Mouse (Mus musculus) CH12.LX (cell line): ENCODE measurements at regions not wholly inside any gene's neighbourhood (a gene's known extent, or its start where the extent isn't known, plus 50 kb on each side); places are given as distances from the start of the nearest gene placed in this dataset.
"Not testable (repeated sequence)": the region's sequence is repeated elsewhere in the genome, so short reads cannot be mapped to it uniquely, and the experiment has no call there.

Experiments
- DNase-seq: peaks from one replicate; pipeline ENCODE4 v3.0.0-alpha.2; 2013; ENCODE audit errors: extremely low read depth
- H3K27ac ChIP-seq: 2 replicates; pipeline ENCODE4 v1.5.1; 2012; ENCODE audit warnings: low read depth, mild to moderate bottlenecking, control low read depth, moderate library complexity; ENCODE audit not compliant: insufficient read depth
- H3K27me3 ChIP-seq: replicated peaks from 2 replicates; pipeline ENCODE3; 2012; ENCODE audit warnings: inconsistent platforms
- H3K36me3 ChIP-seq, 2 experiments: replicated peaks in 1 of 2; 2 replicates each; pipeline versions ENCODE3 to v1.6.1; 2012; ENCODE audit warnings: inconsistent platforms in 1 of 2, low read length in 1 of 2, mild to moderate bottlenecking in 1 of 2, mixed read lengths in 1 of 2, moderate library complexity in 1 of 2; ENCODE audit not compliant: control insufficient read depth in 1 of 2, insufficient read depth in 1 of 2
- H3K4me1 ChIP-seq, 2 experiments: 2 replicates each; pipeline ENCODE4 v1.6.1; 2012; ENCODE audit warnings: inconsistent platforms in 1 of 2, moderate library complexity in 1 of 2; ENCODE audit not compliant: insufficient read depth in 2 of 2, control insufficient read depth in 1 of 2
- H3K4me2 ChIP-seq: 2 replicates; pipeline ENCODE4 v1.6.1; 2012; ENCODE audit warnings: low read depth, mild to moderate bottlenecking, control low read depth; ENCODE audit not compliant: poor library complexity, insufficient read depth, severe bottlenecking
- H3K4me3 ChIP-seq, 3 experiments: fragments of 150-350 bp in 1 of 3; sonication (generic) in 1 of 3; replicated peaks in 1 of 3; 2 replicates each; pipeline versions ENCODE3 to v1.5.1; 2011 to 2012; ENCODE audit warnings: low read depth in 2 of 3, low read length in 2 of 3, mild to moderate bottlenecking in 2 of 3, moderate library complexity in 2 of 3, control low read depth in 1 of 3, improper control_type of control experiment in 1 of 3, inconsistent platforms in 1 of 3, mixed read lengths in 1 of 3; ENCODE audit not compliant: poor library complexity in 1 of 3
- H3K79me2 ChIP-seq: replicated peaks from 2 replicates; pipeline ENCODE4 v1.6.1; 2012; ENCODE audit warnings: mild to moderate bottlenecking, moderate library complexity; ENCODE audit not compliant: control insufficient read depth, poor library complexity, insufficient read depth, severe bottlenecking; ENCODE audit errors: extremely low read depth
- H3K9ac ChIP-seq: 2 replicates; pipeline ENCODE4 v1.6.1; 2012; ENCODE audit warnings: low read depth, mild to moderate bottlenecking, control low read depth, moderate library complexity; ENCODE audit not compliant: insufficient read depth
- H3K9me3 ChIP-seq: replicated peaks from 2 replicates; pipeline ENCODE3; 2012; ENCODE audit warnings: low read length, inconsistent platforms, mixed read lengths
- BHLHE40 ChIP-seq: IDR thresholded peaks from 2 replicates; pipeline ENCODE4 v1.6.1; 2011; ENCODE audit warnings: mild to moderate bottlenecking, low read depth, low read length, improper control_type of control experiment
- CHD1 ChIP-seq: IDR thresholded peaks from 2 replicates; pipeline ENCODE4 v1.6.1; 2012; ENCODE audit warnings: low read depth, low read length, improper control_type of control experiment, inconsistent platforms
- MAFK ChIP-seq: IDR thresholded peaks from 2 replicates; pipeline ENCODE4 v1.6.1; 2011; ENCODE audit warnings: low read length, improper control_type of control experiment; ENCODE audit not compliant: insufficient replicate concordance
- MAX ChIP-seq: IDR thresholded peaks from 2 replicates; pipeline ENCODE4 v1.6.1; 2011; ENCODE audit warnings: low read length, improper control_type of control experiment
- MAZ ChIP-seq: IDR thresholded peaks from 2 replicates; pipeline ENCODE4 v1.6.1; 2012; ENCODE audit warnings: low read depth, mild to moderate bottlenecking, inconsistent platforms, low read length, improper control_type of control experiment, moderate library complexity
- MXI1 ChIP-seq: IDR thresholded peaks from 2 replicates; pipeline ENCODE4 v1.6.1; 2011; ENCODE audit warnings: mild to moderate bottlenecking, low read depth, low read length, improper control_type of control experiment
- MYC ChIP-seq: IDR thresholded peaks from 2 replicates; pipeline ENCODE4 v1.6.1; 2011; ENCODE audit warnings: low read depth, mild to moderate bottlenecking, improper control_type of control experiment, low read length
- NRF1 ChIP-seq: IDR thresholded peaks from 2 replicates; pipeline ENCODE4 v1.6.1; 2014; ENCODE audit warnings: low read depth, mild to moderate bottlenecking, inconsistent platforms, low read length, improper control_type of control experiment, moderate library complexity
- POLR2A ChIP-seq: IDR thresholded peaks from 2 replicates; pipeline ENCODE4 v1.6.1; 2011; ENCODE audit warnings: low read depth, mild to moderate bottlenecking, improper control_type of control experiment, low read length
- RCOR1 ChIP-seq: conservative IDR thresholded peaks from 2 replicates; pipeline ENCODE4 v1.6.1; 2012; ENCODE audit warnings: low read depth, mild to moderate bottlenecking, inconsistent platforms, low read length, improper control_type of control experiment
- ZKSCAN1 ChIP-seq: IDR thresholded peaks from 2 replicates; pipeline ENCODE4 v1.6.1; 2012; ENCODE audit warnings: low read depth, inconsistent platforms, low read length, improper control_type of control experiment, borderline replicate concordance
- dilution Hi-C: fragments of 300-500 bp; cut with MboI; formaldehyde crosslinking; loops from 2 replicates; pipeline ENCODE4 v1.14.3; 2020; ENCODE audit warnings: low sequenced_read_pairs; ENCODE audit not compliant: extremely low pct_unique_long_range_greater_than_20kb, extremely low pct_ligation_motif_present
- in situ Hi-C: fragments of 300-500 bp; cut with MboI; formaldehyde crosslinking; loops from 3 replicates; pipeline ENCODE4 v1.14.3; 2019; ENCODE audit warnings: low sequenced_read_pairs, low pct_ligation_motif_present, low pct_unique_long_range_greater_than_20kb, mixed read lengths

DNA sequence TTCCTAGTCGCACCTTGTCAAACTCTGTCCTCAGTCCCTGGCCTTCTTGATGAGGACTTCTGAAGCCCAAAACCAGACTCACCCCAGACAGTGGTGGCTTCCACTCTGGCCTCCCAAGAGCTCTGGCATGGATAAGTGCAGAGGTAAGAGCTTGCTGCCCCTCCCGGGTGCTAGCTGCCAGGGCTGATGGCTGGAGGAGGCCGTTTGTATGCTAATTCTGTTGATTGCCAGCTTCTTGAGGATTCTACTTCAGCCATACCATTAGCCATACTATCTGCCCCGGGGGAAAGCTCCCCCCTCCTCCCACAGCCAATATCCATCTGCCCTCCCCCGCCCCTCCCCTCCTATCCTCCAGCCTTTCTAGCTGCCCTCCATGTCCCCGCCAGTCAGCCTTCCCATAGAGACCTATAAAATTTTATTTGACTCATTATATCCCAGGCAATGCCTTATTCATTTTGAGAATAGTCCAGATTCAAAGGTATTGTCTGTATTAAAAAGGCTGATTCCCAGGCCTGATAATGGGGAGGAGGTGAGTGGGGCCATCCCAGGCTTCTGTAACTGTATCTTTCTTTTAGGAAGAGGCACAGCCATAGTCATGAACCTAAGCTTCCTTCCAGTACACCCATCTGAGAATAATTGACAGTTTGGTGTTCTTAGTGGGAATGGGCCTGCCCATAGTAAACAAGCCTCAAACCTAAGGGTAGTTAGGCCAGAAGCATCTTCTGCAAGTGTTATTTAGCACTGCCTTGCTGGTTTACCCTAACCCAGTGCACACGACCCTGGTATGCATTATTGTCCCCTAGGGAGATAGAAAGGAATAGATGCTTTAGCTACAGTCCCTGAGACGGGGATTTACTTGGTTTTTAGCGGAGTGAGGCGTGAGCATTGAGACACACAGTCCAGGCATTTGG is 239.2 kb upstream of the 1700012A03Rik start:
- peaks cover 52% of the 10 kb centered on the region for H3K27me3 ChIP-seq
- H3K36me3 ChIP-seq, result no peaks in the 10 kb centered on the region
- no peak overlapping the region for H3K4me2 ChIP-seq
- no peaks in the 10 kb centered on the region for H3K4me1 ChIP-seq
- H3K27ac ChIP-seq, result no peak overlapping the region
- H3K4me3 ChIP-seq, result no peak overlapping the region
- no peaks in the 10 kb centered on the region for H3K9me3 ChIP-seq
- dilution Hi-C loops, result no loop called here
- TF ChIP-seq POLR2A, result no peak
- no peak for TF ChIP-seq MXI1
- no peak for TF ChIP-seq MYC
- no peak for TF ChIP-seq ZKSCAN1
- TF ChIP-seq MAFK, result no peak
- no peak for TF ChIP-seq MAZ
- TF ChIP-seq NRF1, result no peak
- TF ChIP-seq BHLHE40, result no peak
- no peak for TF ChIP-seq MAX
- no peak for TF ChIP-seq CHD1
- TF ChIP-seq RCOR1, result no peak
- TF ChIP-seq, all 38 proteins: peak for 0
- in situ Hi-C loops, result no loop called here
- H3K9ac ChIP-seq, result no peak overlapping the region
- DNase-seq, result no peak
- H3K79me2 ChIP-seq, result no peaks in the 10 kb centered on the region

DNA sequence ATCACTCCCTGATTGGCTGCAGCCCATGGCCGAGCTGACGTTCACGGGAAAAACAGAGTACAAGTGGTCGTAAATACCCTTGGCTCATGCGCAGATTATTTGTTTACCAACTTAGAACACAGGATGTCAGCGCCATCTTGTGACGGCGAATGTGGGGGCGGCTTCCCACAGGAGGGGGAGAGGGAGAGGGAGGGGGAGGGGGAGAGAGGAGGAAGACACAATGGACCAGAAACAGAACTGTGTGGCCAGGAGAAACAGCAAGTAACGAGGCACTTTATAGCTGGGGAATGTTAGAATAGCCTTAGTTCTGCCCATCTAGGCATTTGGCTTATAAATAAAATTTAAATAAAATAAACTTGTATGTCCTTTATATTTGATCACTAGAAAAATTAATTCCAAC is 240.7 kb upstream of the Podxl start:
- H3K4me3 ChIP-seq, dilution Hi-C loops, in situ Hi-C loops: not testable (repeated sequence)

DNA sequence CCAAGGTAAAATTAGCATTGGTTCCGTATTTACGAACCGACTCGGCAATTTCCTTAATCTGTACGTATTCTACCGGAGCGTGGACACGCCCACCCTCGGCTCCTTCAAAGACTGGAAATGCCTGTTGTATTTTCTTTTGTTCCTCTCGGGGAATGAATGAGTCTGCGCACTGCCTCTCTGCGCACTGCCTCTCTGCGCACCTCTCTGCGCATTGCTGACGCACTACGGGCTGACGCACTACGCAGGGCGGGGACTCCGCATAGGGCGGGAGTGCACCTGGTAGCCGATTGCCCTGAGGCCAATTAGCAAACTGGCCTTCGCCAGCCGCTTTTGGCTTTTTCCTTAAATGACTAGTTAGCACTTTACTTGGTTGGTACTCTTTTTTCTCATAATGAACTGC is 239.4 kb upstream of the Podxl start:
- H3K4me1 ChIP-seq, H3K9me3 ChIP-seq, H3K79me2 ChIP-seq, H3K4me2 ChIP-seq, in situ Hi-C loops, H3K36me3 ChIP-seq, dilution Hi-C loops, DNase-seq, H3K4me3 ChIP-seq, H3K9ac ChIP-seq, H3K27ac ChIP-seq: not testable (repeated sequence)
- peaks cover 17% of the 10 kb centered on the region for H3K27me3 ChIP-seq

More for the DNA sequence above, 240.7 kb upstream of the Podxl start:
- H3K9me3 ChIP-seq, H3K9ac ChIP-seq, DNase-seq, H3K79me2 ChIP-seq, H3K4me1 ChIP-seq, H3K27ac ChIP-seq, H3K4me2 ChIP-seq, H3K36me3 ChIP-seq: not testable (repeated sequence)
- H3K27me3 ChIP-seq, result peaks cover 18% of the 10 kb centered on the region
